Mouse (Mus musculus) embryonic facial prominence, embryonic 15.5 days (tissue): ENCODE data around the gene Pcsk6. TPM values are rescaled to one million over a fixed set of nuclear protein-coding genes. Genes with fewer than 3 reads are reported as not detected.
"Not testable (repeated sequence)": the region's sequence is repeated elsewhere in the genome, so short reads cannot be mapped to it uniquely, and the experiment has no call there.

Source experiments
- ATAC-seq: fragments of 200-750 bp; cut with Nextera tagmentation; 2 replicates; pipeline ENCODE4 v1.8.0; 2017; ENCODE audit warnings: low read depth, moderate TSS enrichment; ENCODE audit not compliant: insufficient number of reproducible peaks, low FRiP score, low TSS enrichment
- H3K27ac ChIP-seq: fragments of 300-500 bp; sonication (generic); replicated peaks from 2 replicates; pipeline ENCODE4 v1.5.1; 2015; ENCODE audit warnings: mild to moderate bottlenecking, inconsistent platforms
- H3K27me3 ChIP-seq: fragments of 300-500 bp; sonication (generic); 2 replicates; pipeline ENCODE4 v1.6.1; 2015; ENCODE audit warnings: inconsistent platforms
- H3K36me3 ChIP-seq: fragments of 300-500 bp; sonication (generic); 2 replicates; pipeline ENCODE4 v1.6.1; 2015; ENCODE audit warnings: mild to moderate bottlenecking, inconsistent platforms
- H3K4me1 ChIP-seq: fragments of 300-500 bp; sonication (generic); 2 replicates; pipeline ENCODE4 v1.6.1; 2015; ENCODE audit warnings: inconsistent platforms
- H3K4me2 ChIP-seq: fragments of 300-500 bp; sonication (generic); replicated peaks from 2 replicates; pipeline ENCODE4 v1.6.1; 2015; ENCODE audit warnings: mild to moderate bottlenecking, inconsistent platforms
- H3K4me3 ChIP-seq: fragments of 300-500 bp; sonication (generic); replicated peaks from 2 replicates; pipeline ENCODE4 v1.5.1; 2015; ENCODE audit warnings: mild to moderate bottlenecking, inconsistent platforms
- H3K9ac ChIP-seq: fragments of 300-500 bp; sonication (generic); 2 replicates; pipeline ENCODE4 v1.6.1; 2015; ENCODE audit warnings: inconsistent platforms
- H3K9me3 ChIP-seq: fragments of 300-500 bp; sonication (generic); replicated peaks from 2 replicates; pipeline ENCODE4 v1.6.1; 2016; ENCODE audit warnings: inconsistent platforms
- WGBS: fragments of 180-500 bp; shearing (Covaris S2); methylation state at CpG from one replicate; pipeline ENCODE4 v1.1.7; 2015; 5-methylcytosine and 5-hydroxymethylcytosine counted together
- polyA plus RNA-seq: library from polyadenylated mRNA; unstranded; fragments of >200 nt; fragmentation: Nextera tagmentation; extraction: Ambion mirVana; gene quantifications from 2 replicates; pipeline ENCODE4 v1.2.1, GENCODE M21; 2015

Gene Pcsk6
- polyA plus RNA-seq = 8.5 and 10.1 TPM in 2 replicates

DNA sequence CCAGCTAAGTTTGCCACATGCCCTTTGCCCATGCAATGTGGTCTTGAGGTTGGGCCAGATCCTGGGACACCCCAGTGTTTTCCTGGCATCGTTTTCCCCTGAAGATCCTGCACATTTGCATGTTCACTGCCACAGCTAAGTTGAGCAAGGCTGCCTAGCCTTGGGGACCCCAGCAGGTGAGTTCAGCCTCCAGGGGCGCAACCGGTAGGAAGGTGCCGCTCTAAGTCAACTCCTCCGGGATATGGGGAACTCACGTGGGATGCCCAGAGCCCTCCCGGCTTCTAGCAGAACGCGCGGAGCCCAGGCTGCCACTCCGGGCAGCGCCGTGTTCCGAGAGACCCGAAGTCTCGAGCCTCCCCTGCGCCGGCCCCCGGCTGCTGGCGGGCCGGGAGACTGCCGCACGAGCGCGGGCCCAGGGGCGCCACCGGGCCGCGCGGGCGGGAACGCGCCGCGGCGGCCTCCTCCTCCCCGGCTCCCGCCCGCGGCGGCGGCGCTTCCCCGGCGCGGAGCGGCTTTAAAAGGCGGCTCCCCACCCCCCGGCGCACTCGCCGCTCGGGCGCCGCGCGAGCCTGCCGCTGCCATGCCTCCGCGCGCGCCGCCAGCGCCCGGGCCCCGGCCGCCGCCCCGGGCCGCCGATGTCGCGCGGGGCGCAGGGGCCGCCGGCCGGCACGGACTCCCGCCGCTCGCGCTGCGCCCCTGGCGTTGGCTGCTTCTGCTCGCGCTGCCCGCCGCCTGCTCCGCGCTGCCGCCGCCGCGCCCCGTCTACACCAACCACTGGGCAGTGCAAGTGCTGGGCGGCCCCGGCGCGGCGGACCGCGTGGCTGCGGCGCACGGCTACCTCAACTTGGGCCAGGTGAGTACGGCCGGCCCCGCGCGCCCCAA lies at the start of gene Pcsk6:
Pcsk6 (plus strand) TSS at position 144 of the 882 bp plus-strand sequence.
- peak within 1 kb of the TSS; percentile 57 for H3K4me3 ChIP-seq
- no peaks in the 10 kb centered on the region for H3K36me3 ChIP-seq
- ATAC-seq = peak; percentile 63
- under 1% methylated on average over 85 of the region's 111 CpGs for WGBS
- H3K4me1 ChIP-seq = peaks cover 24% of the 10 kb centered on the region
- H3K27ac ChIP-seq = no peak within 1 kb of the TSS
- H3K9me3 ChIP-seq = no peaks in the 10 kb centered on the region
- H3K9ac ChIP-seq = peak within 1 kb of the TSS; percentile 50
- H3K4me2 ChIP-seq = peak within 1 kb of the TSS; percentile 99
- peaks cover 37% of the 10 kb centered on the region for H3K27me3 ChIP-seq

- 81% methylated on average over 8 of the region's 8 CpGs for WGBS
- ATAC-seq = no peak
- no peak overlapping the region for H3K9ac ChIP-seq
- no peak overlapping the region for H3K27ac ChIP-seq
- no peaks in the 10 kb centered on the region for H3K27me3 ChIP-seq
- H3K4me3 ChIP-seq = no peak overlapping the region
- no peak overlapping the region for H3K4me2 ChIP-seq
- no peaks in the 10 kb centered on the region for H3K4me1 ChIP-seq
- H3K36me3 ChIP-seq = no peaks in the 10 kb centered on the region
- H3K9me3 ChIP-seq = no peaks in the 10 kb centered on the region
Measured at GRCm38 (mm10) chr7:65813611-65814212, 47.8 kb upstream of the Pcsk6 start.

DNA sequence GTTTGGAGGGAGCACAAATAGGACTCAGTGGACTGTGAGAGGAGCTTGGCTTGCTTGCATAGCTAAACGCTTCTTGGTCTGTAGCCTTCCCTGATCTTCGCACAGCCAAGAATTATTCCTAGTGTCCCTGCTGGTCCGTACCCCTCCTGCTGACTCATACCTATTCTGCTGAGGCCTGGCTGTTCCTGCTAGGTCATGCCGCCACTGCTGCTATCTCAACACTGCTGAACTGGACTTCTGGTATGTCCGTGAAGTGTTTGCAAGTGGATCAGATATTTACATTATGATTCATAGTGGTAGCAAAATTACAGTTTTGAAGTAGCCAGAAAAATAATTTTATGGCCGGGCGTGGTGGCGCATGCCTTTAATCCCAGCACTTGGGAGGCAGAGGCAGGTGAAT lies 44.0 kb upstream of the Pcsk6 start:
- Histone ChIP-seq H3K4me3 (no peak overlapping the region), H3K36me3 (no peaks in the 10 kb centered on the region), H3K4me2 (no peak overlapping the region), H3K4me1 (0 out of 2 replicates have a peak, but pooled peaks cover 3% of the 10 kb centered on the region), H3K9me3 (no peaks in the 10 kb centered on the region), H3K27me3 (no peaks in the 10 kb centered on the region), H3K27ac (no peak overlapping the region), H3K9ac (no peak overlapping the region)
- WGBS = 92% methylated on average over 8 of the region's 8 CpGs
- no peak for ATAC-seq

- no peak for ATAC-seq
- H3K27me3 ChIP-seq = no peaks in the 10 kb centered on the region
- no peak overlapping the region for H3K27ac ChIP-seq
- H3K4me3 ChIP-seq = no peak overlapping the region
- H3K9me3 ChIP-seq = no peaks in the 10 kb centered on the region
- 38% methylated on average over 8 of the region's 8 CpGs for WGBS
- H3K4me2 ChIP-seq = no peak overlapping the region
- no peaks in the 10 kb centered on the region for H3K36me3 ChIP-seq
- H3K4me1 ChIP-seq = 0 out of 2 replicates have a peak, but pooled peaks cover 3% of the 10 kb centered on the region
- no peak overlapping the region for H3K9ac ChIP-seq
Measured at GRCm38 (mm10) chr7:65820391-65820790, 41.1 kb upstream of the Pcsk6 start.

DNA sequence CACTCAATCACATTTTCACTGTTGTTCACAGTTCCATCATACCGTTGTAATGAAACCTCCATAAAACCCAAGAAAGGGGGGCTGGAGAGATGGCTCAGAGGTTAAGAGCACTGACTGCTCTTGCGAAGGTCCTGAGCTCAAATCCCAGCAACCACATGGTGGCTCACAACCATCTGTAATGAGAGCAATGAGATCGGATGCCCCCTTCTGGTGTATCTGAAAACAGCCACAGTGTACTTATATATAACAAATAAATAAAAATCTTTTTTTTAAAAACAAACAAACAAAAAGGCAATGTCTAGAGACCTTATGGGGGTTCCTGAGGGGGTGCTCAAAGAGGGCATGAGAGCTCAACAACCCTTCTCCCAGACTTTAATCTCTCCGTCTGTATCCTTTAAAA lies 39.6 kb upstream of the Pcsk6 start:
- not testable (repeated sequence) for H3K27me3 ChIP-seq, H3K9ac ChIP-seq, H3K27ac ChIP-seq, H3K36me3 ChIP-seq, H3K4me1 ChIP-seq, ATAC-seq, H3K9me3 ChIP-seq, H3K4me3 ChIP-seq, H3K4me2 ChIP-seq
- WGBS = 70% methylated on average over 4 of the region's 4 CpGs

DNA sequence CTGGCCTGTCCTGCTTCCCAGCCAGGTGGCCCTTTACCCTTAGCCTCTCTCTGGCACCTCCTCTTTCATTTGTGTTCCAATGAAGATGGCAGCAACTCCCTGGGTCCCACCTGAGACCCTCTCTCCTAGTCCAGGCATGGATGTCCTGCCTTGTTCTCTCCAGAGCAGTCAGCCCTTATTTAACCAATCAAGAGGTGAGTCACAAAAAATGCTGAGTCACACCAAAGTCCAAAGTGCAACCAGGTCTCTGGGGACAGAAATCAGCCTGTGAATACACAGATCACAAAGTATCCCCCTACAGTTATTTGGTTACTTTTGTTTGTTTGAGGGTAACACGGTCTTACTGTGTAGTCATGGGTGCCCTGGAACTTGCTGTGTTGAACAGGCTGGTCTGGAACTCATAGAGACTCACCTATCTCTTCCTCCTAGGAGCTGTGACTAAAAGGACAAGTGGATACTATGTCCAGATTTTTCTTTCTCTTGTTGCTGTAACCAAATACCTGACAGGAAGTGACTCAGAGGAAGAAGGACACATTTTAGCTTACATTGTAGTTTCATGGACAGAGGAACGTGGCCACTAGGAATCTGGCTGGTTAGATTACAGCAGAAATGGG lies 38.9 kb upstream of the Pcsk6 start:
- Histone ChIP-seq H3K27ac (no peak overlapping the region), H3K4me3 (no peak overlapping the region), H3K27me3 (no peaks in the 10 kb centered on the region), H3K36me3 (no peaks in the 10 kb centered on the region), H3K9me3 (no peaks in the 10 kb centered on the region), H3K4me2 (no peak overlapping the region), H3K9ac (no peak overlapping the region), H3K4me1 (0 out of 2 replicates have a peak, but pooled peaks cover 3% of the 10 kb centered on the region)
- WGBS = 63% methylated on average over 2 of the region's 2 CpGs
- no peak for ATAC-seq

- Histone ChIP-seq H3K4me2 (no peak overlapping the region), H3K36me3 (no peaks in the 10 kb centered on the region), H3K27me3 (no peaks in the 10 kb centered on the region), H3K9ac (no peak overlapping the region), H3K4me1 (no peaks in the 10 kb centered on the region), H3K4me3 (no peak overlapping the region), H3K9me3 (peaks cover 7% of the 10 kb centered on the region), H3K27ac (no peak overlapping the region)
- no peak for ATAC-seq
- WGBS = 91% methylated on average over 3 of the region's 3 CpGs
Measured at GRCm38 (mm10) chr7:65839756-65840155, 21.8 kb upstream of the Pcsk6 start.

DNA sequence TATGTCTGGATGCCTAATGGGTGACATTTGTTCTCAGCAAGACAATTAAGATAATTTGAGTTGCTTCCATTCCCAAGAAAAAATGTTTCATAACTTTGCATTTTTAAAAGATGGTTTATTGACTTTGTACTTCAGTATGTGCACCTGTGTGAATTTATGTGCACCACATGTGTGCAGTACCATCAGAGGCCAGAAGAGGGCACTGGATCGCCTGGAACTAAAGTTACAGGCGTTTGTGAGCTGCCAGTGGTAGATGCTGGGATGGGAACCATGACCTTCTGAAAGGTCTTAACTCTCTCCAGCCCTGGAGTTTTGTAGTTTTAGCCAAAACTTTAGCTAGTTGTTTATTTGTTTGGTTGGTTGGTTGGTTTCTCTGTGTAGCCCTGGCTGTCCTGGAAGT lies 18.3 kb upstream of the Pcsk6 start:
- Histone ChIP-seq H3K27me3 (no peaks in the 10 kb centered on the region), H3K4me3 (no peak overlapping the region), H3K9me3 (peaks cover 7% of the 10 kb centered on the region), H3K27ac (no peak overlapping the region), H3K9ac (no peak overlapping the region), H3K4me2 (no peak overlapping the region), H3K4me1 (no peaks in the 10 kb centered on the region), H3K36me3 (no peaks in the 10 kb centered on the region)
- no peak for ATAC-seq
- 54% methylated on average over 2 of the region's 2 CpGs for WGBS

DNA sequence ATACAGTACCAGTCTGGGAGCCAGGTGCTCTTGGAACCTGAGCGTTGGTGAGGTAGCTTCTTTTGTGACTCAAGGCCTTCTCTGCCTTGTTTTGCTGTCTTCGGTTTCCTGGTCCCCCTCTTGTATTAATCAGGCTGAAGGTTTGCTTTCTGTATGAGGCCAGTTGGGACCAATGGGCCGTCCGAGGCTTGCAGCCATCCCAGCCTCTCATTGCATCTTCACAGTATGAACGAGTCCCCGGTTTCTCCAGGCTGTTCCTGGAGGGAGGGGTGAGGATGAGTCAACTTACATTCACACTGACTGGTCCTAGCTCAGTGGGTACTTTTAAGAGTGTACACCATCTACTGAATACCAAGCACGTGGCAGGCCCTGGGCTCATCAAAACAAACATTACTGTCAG lies 553 bp upstream of the Pcsk6 start:
- Histone ChIP-seq H3K27me3 (peaks cover 42% of the 10 kb centered on the region), H3K9me3 (no peaks in the 10 kb centered on the region), H3K4me2 (peak overlapping the region; percentile 99; the same call in 1 of the 2 replicates), H3K9ac (no peak overlapping the region), H3K4me1 (peaks cover 24% of the 10 kb centered on the region), H3K27ac (no peak overlapping the region), H3K4me3 (peak overlapping the region; percentile 57; the same call in 1 of the 2 replicates), H3K36me3 (no peaks in the 10 kb centered on the region)
- WGBS = 54% methylated on average over 7 of the region's 7 CpGs
- ATAC-seq = no peak

DNA sequence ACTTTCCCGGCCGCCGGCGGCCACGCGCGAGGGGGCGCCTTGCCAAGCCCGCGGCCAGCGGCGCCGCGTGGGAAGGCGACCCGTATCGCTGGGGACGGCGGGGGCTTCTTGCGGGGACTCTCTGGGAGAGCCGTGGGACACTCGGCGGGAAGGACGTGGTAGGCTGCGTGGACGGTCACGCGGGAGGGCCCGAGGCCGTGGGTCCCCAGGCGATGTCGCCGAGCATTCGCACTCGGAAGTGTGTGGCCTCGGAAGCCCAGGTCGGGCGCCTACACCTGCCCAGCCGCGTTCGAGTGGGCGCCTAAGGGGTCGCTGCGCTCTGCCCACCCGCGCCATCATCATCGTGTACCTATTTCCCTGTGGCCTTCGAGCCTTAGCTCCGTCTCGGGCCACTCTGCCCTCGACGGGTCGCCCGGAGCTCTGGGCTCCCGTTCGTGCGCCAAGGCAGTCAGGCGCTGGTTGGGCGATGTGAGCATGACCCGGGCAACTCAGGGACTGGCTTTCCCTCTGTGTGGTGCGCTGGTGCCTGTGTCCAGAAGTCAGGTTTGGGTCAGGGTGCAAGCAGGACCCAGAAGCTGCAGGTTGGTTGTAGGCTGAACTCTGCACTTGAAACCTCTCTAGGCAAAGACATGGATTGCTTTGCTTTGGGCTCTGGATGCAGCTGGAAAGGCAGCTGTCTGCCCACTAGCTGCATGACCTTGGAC lies 1.1 kb downstream of the Pcsk6 start:
- no peak overlapping the region for H3K27ac ChIP-seq
- ATAC-seq = peak; percentile 11
- H3K4me2 ChIP-seq = peak overlapping the region; percentile 99
- peaks cover 24% of the 10 kb centered on the region for H3K4me1 ChIP-seq
- H3K9me3 ChIP-seq = no peaks in the 10 kb centered on the region
- peaks cover 37% of the 10 kb centered on the region for H3K27me3 ChIP-seq
- WGBS = 2% methylated on average over 61 of the region's 61 CpGs
- H3K36me3 ChIP-seq = no peaks in the 10 kb centered on the region
- peak overlapping the region; percentile 57 for H3K4me3 ChIP-seq
- H3K9ac ChIP-seq = peak overlapping the region; percentile 50

- no peak for ATAC-seq
- Histone ChIP-seq H3K27ac (no peak overlapping the region), H3K9ac (no peak overlapping the region), H3K9me3 (no peaks in the 10 kb centered on the region), H3K36me3 (no peaks in the 10 kb centered on the region), H3K27me3 (peaks cover 10% of the 10 kb centered on the region), H3K4me3 (no peak overlapping the region), H3K4me1 (peaks cover 14% of the 10 kb centered on the region; the same call in 1 of the 2 replicates), H3K4me2 (no peak overlapping the region)
- 76% methylated on average over 16 of the region's 16 CpGs for WGBS
Measured at GRCm38 (mm10) chr7:65869173-65869572, 7.6 kb downstream of the Pcsk6 start.
